Mouse (Mus musculus) gastrocnemius, adult 8-10 months (tissue): ENCODE results near the gene Samd4. TPM values are rescaled to one million over a fixed set of nuclear protein-coding genes. Genes with fewer than 3 reads are reported as not detected.
"Not testable (repeated sequence)": the region's sequence is repeated elsewhere in the genome, so short reads cannot be mapped to it uniquely, and the experiment has no call there.

ENCODE experiments used
- DNase-seq, 2 experiments: peaks; one replicate each; pipeline ENCODE4 v3.0.0; 2022; ENCODE audit warnings: low spot score in 2 of 2
- microRNA-seq: library from miRNA; unstranded; fragments of <30 nt; microRNA quantifications from one replicate; pipeline ENCODE4 v1.2.0, GENCODE M21; 2022
- total RNA-seq, 4 experiments: library from RNA; stranded (reverse); gene quantifications; 2 replicates each; pipeline ENCODE4 v1.2.4; 2022

The Samd4 gene
- total RNA-seq, 4 experiments from 2014 or later: 47.4 to 69.0 (median 56.6) TPM

DNA sequence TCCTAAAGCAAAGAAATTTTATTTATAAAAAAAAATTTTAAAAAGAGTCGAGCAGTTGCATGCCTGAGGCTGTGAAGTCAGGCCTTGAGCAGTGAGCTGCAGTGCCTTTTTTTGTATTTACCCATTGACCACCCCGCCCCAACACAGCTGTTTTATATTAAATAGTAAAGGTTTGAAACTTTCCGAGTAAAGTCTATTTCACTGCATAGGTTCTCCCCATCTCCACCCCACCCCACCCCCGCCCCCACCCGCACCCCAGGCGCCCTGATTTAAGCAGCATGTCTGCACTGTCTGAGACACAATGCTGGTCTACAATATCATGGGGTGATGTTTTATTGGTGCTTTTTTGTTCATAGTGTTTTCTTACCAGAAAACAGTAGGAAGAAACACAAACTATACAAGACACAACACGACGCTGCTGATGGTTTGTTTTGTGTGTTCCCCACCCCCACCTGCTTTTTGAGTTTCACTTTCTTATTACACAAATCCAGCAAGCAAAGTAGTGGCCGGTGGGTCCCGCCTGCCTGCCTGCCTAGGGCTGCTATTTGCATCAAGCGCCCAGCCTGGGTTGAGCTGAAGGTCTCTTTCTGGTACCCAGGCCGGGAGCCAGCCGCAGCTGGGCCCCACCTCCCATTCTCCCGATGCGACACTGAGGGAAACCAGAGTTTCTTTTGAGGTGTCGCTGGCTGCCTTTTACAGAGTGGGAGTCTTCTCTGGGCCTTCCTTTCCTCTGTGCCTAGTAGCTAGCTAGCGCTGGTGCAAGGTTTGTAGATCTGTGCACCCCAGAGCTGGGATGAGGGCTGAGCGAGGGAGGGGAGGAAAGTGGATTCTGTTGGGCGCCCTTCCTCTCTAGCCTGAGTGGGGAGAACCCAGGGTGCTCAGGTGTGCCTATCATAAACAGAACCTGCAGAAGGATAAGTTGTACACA lies 221.9 kb downstream of the Samd4 start:
- DNase-seq: no peak

GRCm38 (mm10) chr14:47105174-47105557 lies 222.5 kb downstream of the Samd4 start:
- DNase-seq: no peak

GRCm38 (mm10) chr14:47105755-47106154 lies 223.1 kb downstream of the Samd4 start:
- no peak for DNase-seq

DNA sequence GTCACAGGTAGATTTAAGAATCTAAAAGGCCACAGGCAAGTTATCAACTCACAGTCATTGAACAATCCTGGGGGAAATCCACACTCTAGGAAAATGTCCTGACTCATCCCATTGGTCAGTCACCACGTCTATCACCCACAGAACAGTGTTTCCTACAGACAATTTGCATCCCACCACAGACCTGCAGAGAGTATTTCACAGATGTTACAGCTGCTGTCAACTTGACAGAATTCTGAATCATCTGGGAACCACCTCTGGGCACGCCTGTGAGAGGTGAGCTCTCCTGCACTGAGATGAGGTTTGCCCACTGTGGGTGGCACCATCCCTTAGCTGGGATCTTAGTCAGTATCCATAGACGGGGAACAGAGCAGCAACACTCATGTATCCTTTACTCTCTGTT lies 224.8 kb downstream of the Samd4 start:
- DNase-seq: no peak

DNA sequence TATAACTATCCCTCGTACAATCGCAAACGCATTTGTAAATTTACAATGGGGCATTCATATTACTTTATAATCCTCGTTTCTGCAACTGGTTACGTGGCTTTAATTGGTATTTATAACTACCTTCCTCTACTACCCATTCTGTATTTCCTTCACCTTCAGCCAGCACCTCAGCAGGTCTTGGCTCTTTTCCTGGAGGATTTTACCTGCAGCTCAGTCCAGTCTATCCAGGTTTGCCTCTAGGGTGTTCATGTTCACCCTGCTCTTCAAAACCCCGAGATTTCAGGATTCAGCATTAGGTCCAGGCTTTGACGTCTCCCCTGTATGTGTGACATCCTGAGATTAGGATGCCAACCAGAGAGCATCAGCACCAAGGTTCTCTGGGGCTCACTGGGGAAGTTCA lies 227.7 kb downstream of the Samd4 start:
- DNase-seq: not testable (repeated sequence)

- DNase-seq: no peak
Observed at GRCm38 (mm10) chr14:47111341-47111740, 228.7 kb downstream of the Samd4 start.

DNA sequence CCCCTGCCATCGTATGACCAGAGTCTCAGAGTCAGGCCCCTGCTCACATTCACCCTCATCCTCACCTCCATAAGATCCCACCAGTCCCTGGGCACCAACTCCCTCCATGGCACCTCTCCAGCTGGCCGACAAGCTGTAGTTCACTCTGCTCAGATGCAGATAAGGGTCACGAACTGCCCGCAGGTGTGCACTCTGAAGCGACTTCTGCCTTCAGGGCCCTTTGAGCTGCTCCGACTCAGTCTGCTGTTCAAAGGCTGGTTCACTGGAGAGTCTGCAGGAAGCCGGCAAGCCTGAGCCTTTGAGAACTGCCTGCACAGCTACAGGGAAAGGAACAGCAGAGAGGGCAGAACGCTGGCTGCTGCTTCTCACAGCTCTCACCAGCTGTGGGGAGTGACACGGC lies 232.5 kb downstream of the Samd4 start:
- DNase-seq: no peak

GRCm38 (mm10) chr14:47116062-47116762 lies 233.6 kb downstream of the Samd4 start:
- no peak for DNase-seq

DNA sequence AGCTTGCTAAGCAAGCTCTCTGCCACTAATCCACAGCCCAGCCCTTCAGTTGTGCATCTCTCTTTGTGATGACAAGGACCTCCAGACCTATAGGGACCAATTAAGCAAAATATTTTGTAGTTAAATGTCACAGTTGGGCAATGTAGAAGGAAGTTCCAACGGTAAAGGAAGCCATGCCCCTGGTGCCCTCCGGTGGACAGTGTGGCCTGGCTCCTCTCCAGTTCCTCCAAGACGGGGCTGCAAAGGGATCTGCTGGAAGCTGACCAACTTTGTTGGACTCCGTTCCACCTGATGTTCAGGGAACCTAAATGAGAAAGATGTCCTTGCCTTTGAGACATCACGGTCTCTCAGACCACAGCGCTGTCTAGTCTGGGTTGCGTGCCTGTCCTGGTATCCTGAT lies 234.9 kb downstream of the Samd4 start:
- DNase-seq: no peak

GRCm38 (mm10) chr14:47127987-47128386 lies 245.3 kb downstream of the Samd4 start:
- DNase-seq: no peak

DNA sequence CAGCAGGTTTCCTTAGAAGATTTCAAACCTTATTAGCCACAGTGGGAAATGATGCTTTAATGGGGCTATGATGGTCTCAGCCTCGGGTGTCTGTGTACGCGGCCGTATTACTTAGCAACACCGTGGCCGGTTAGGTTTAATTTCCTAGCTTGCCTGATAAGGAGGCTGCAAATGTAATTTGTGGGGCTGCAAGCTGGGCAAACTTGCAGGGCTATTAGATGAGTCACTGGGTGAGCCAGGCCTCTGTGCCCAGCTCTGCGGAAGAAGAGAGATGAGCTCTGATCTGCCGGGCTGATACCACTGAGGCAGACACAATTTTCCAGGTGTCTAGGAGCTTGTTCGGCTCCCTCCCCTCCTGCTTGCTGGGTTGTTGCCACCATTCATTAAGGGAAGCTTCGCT lies 251.3 kb downstream of the Samd4 start:
- DNase-seq: no peak

DNA sequence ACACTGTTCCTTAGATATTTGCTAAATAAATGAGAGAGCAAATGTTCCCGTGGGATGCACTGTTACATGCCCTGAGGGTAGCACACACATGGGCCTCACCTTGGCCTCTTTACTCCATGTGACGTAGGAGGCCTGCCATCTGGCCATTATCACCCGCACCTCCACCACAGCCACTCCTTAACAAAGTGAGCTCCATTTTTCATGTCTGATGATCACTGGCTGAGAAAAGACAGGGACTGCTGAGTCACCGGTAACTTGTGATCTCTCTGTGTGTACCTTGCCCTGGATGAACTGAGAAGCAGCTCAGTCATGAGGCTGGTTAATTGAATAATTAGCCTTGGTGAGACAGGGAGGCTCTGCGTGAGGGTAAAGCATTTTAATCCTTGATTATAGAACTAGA lies 254.0 kb downstream of the Samd4 start:
- no peak for DNase-seq

- DNase-seq: no peak
Observed at GRCm38 (mm10) chr14:47138853-47139252, 256.2 kb downstream of the Samd4 start.

DNA sequence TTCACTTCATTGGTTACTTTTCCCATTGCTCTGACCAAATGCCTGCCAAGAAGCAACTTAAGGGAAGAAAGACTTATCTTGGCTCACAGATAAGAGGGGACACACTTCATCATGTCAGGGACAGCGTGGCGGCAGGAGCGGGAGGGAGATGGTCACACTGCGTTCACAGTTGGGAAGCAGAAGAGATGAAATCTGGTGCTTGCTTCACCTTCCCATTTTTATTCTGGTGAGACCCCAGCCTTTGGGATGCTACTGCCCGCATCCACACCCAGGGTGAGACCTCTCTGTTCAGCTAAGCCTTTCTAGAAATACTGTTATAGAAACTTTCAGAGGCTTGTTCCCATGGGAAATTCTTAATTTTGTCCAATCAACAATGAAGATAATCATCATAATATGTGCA lies 261.7 kb downstream of the Samd4 start:
- DNase-seq: no peak

DNA sequence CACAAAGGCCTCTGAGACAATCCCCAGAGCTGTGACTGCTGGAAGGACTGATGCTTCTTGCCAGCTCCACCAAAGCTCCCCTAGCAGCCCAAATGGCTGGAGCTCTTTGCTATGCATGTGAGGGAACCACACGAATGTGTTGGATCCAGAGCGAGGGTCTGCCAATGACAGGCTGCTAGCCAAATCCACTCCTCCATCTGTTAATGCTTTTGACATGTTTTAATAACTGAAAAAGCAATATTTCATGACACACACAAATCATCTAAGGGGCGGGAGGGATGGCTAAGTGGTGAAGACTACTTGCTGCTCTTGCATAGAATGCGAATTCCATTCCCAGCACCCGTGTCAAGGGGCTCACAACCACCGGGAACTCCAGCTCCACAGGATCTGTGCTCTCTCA lies 268.7 kb downstream of the Samd4 start:
- DNase-seq: no peak

DNA sequence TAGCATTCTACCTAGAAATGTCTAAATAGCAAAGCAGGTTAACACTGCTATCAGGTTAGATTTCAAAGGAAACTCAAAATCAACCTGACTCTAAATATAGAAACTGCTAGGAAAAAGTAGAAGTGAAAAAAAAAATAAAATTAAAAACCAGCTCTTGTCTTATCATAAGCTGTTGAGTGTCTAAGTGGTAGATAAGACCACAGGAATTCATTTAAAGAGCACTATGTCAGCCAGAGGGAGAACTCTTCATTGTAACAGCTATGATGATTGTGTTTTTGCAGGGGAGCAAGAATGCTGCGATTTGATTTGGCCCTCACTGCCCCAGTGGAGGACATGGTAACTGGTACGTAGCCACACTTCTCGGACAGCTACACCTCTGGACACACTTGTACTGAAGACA lies 271.6 kb downstream of the Samd4 start:
- no peak for DNase-seq

Small RNA genes lying within 50 kb of the gene (microRNA-seq; reads per million reads assigned to microRNA genes)
- gene Mir378c: 45.7 reads per million, percentile 38 among the genes with 10 or more reads in this experiment

Other genes starting within 250 kb of the Samd4 start
- gene Cdkn3, start 122.3 kb upstream of the Samd4 start, total RNA-seq: not detected
- 10 to 100 TPM; 52.7 to 69.3 (median 59.6) TPM for gene Cnih1, start 94.4 kb upstream of the Samd4 start, total RNA-seq
- 10 to 100 TPM; 15.3 to 20.5 (median 19.2) TPM for gene Gmfb, start 60.6 kb upstream of the Samd4 start, total RNA-seq
- gene Cgrrf1, start 50.7 kb upstream of the Samd4 start, total RNA-seq: 10 to 100 TPM; 50.0 to 57.8 (median 53.9) TPM